Mouse (Mus musculus) lung, postnatal 36 days (tissue): Measurements from ENCODE around the gene Ahrr.

Experiments used
- DNase-seq: peaks from one replicate; pipeline ENCODE4 v3.0.0; 2022; ENCODE audit warnings: mixed read lengths

The Ahrr gene

GRCm38 (mm10) chr13:74292167-74292566, at the start of gene Ahrr:
Gene Ahrr, minus strand, starts transcription at chr13:74292331.
- DNase-seq = peak; percentile 39

- DNase-seq = peak; percentile 64
These were observed 48.9 kb upstream of the Ahrr start for GRCm38 (mm10) chr13:74341036-74341435.

GRCm38 (mm10) chr13:74329321-74329720, 37.2 kb upstream of the Ahrr start:
- DNase-seq = no peak

- DNase-seq = peak; percentile 99
These were observed 25.2 kb upstream of the Ahrr start, which contains the start of gene Pdcd6 for GRCm38 (mm10) chr13:74317170-74317849. Gene Pdcd6, minus strand, starts transcription at chr13:74317580.

GRCm38 (mm10) chr13:74316789-74317169, 24.6 kb upstream of the Ahrr start:
- DNase-seq = no peak

- DNase-seq = no peak
These were observed 24.3 kb upstream of the Ahrr start for GRCm38 (mm10) chr13:74316386-74316785.

GRCm38 (mm10) chr13:74314616-74315015, 22.5 kb upstream of the Ahrr start:
- DNase-seq = no peak

GRCm38 (mm10) chr13:74305780-74306179, 13.6 kb upstream of the Ahrr start:
- no peak for DNase-seq

GRCm38 (mm10) chr13:74305380-74305779, 13.2 kb upstream of the Ahrr start:
- DNase-seq = no peak

- no peak for DNase-seq
These were observed 10.2 kb upstream of the Ahrr start for GRCm38 (mm10) chr13:74302050-74303037.

- DNase-seq = peak; percentile 55
These were observed 9.5 kb upstream of the Ahrr start for GRCm38 (mm10) chr13:74301607-74301984.

- peak; percentile 79 for DNase-seq
These were observed 8.9 kb upstream of the Ahrr start for GRCm38 (mm10) chr13:74300925-74301606.

GRCm38 (mm10) chr13:74296376-74296775, 4.2 kb upstream of the Ahrr start:
- DNase-seq = no peak

GRCm38 (mm10) chr13:74289646-74290045, 2.5 kb downstream of the Ahrr start:
- DNase-seq = no peak

- DNase-seq = no peak
These were observed 9.8 kb downstream of the Ahrr start for GRCm38 (mm10) chr13:74282299-74282698.

GRCm38 (mm10) chr13:74275726-74276125, 16.4 kb downstream of the Ahrr start:
- no peak for DNase-seq

GRCm38 (mm10) chr13:74260231-74260992, 31.7 kb downstream of the Ahrr start:
- peak; percentile 57 for DNase-seq

GRCm38 (mm10) chr13:74259460-74260230, 32.5 kb downstream of the Ahrr start:
- DNase-seq = peak; percentile 71

GRCm38 (mm10) chr13:74246494-74246893, 45.6 kb downstream of the Ahrr start:
- DNase-seq = no peak

GRCm38 (mm10) chr13:74245899-74246231, 46.3 kb downstream of the Ahrr start:
- no peak for DNase-seq

- DNase-seq = peak; percentile 71
These were observed 46.8 kb downstream of the Ahrr start for GRCm38 (mm10) chr13:74245214-74245898.
